Mouse (Mus musculus) kidney, embryonic 16.5 days (tissue): ENCODE measurements around the gene Abcc4. TPM values are rescaled to one million over a fixed set of nuclear protein-coding genes. Genes with fewer than 3 reads are reported as not detected.

Experiments used
- ATAC-seq: fragments of 200-750 bp; cut with Nextera tagmentation; 2 replicates; pipeline ENCODE4 v1.8.0; 2017; ENCODE audit warnings: moderate TSS enrichment; ENCODE audit not compliant: low FRiP score, low TSS enrichment
- H3K27ac ChIP-seq: fragments of 300-500 bp; sonication (generic); 2 replicates; pipeline ENCODE4 v1.5.1; 2014; ENCODE audit warnings: low read length
- H3K27me3 ChIP-seq: fragments of 300-500 bp; sonication (generic); 2 replicates; pipeline ENCODE4 v1.6.1; 2014; ENCODE audit warnings: low read length, control low read depth, mixed read lengths; ENCODE audit not compliant: insufficient read depth
- H3K36me3 ChIP-seq: fragments of 300-500 bp; sonication (generic); 2 replicates; pipeline ENCODE4 v1.6.1; 2014; ENCODE audit warnings: low read length, control low read depth, mixed read lengths; ENCODE audit not compliant: insufficient read depth
- H3K4me1 ChIP-seq: fragments of 300-500 bp; sonication (generic); 2 replicates; pipeline ENCODE4 v1.6.1; 2014; ENCODE audit warnings: low read length, control low read depth, mixed read lengths; ENCODE audit not compliant: insufficient read depth
- H3K4me2 ChIP-seq: fragments of 300-500 bp; sonication (generic); replicated peaks from 2 replicates; pipeline ENCODE4 v1.6.1; 2014; ENCODE audit warnings: low read depth, low read length
- H3K4me3 ChIP-seq: fragments of 300-500 bp; sonication (generic); 2 replicates; pipeline ENCODE4 v1.5.1; 2014; ENCODE audit warnings: mild to moderate bottlenecking, low read length
- H3K9ac ChIP-seq: fragments of 300-500 bp; sonication (generic); replicated peaks from 2 replicates; pipeline ENCODE4 v1.6.1; 2014; ENCODE audit warnings: low read length
- H3K9me3 ChIP-seq: fragments of 300-500 bp; sonication (generic); 2 replicates; pipeline ENCODE4 v1.6.1; 2016; ENCODE audit warnings: low read length, control low read depth
- WGBS: fragments of 180-500 bp; shearing (Covaris S2); extraction: QIAGEN DNeasy Blood & Tissue Kit; methylation state at CpG from one replicate; pipeline ENCODE4 v1.1.7; 2014; 5-methylcytosine and 5-hydroxymethylcytosine counted together
- polyA plus RNA-seq: library from polyadenylated mRNA; unstranded; fragments of >200 nt; fragmentation: Nextera tagmentation; extraction: Ambion mirVana; gene quantifications from 2 replicates; pipeline ENCODE4 v1.2.1, GENCODE M21; 2015

Abcc4 gene
- polyA plus RNA-seq, 1 experiment from 2014 or later, result 7.4 TPM

- Histone ChIP-seq H3K4me3 (no peak overlapping the region), H3K36me3 (no peaks in the 10 kb centered on the region), H3K9me3 (no peaks in the 10 kb centered on the region), H3K4me1 (peaks cover 33% of the 10 kb centered on the region), H3K4me2 (no peak overlapping the region), H3K27ac (peak overlapping the region; percentile 75), H3K27me3 (no peaks in the 10 kb centered on the region), H3K9ac (no peak overlapping the region)
- ATAC-seq, result no peak
- WGBS, result 68% methylated on average over 5 of the region's 5 CpGs
These were observed 17.4 kb downstream of the Abcc4 start for GRCm38 (mm10) chr14:118688643-118689042.

- ATAC-seq, result peak; percentile 32; the same call in 1 of the 2 replicates
- Histone ChIP-seq H3K9ac (peak overlapping the region; percentile 47), H3K4me1 (peaks cover 22% of the 10 kb centered on the region), H3K4me3 (peak overlapping the region; percentile 15; the same call in 1 of the 2 replicates), H3K27me3 (no peaks in the 10 kb centered on the region), H3K9me3 (no peaks in the 10 kb centered on the region), H3K36me3 (no peaks in the 10 kb centered on the region), H3K27ac (peak overlapping the region; percentile 61), H3K4me2 (peak overlapping the region; percentile 44)
- WGBS, result 58% methylated on average over 5 of the region's 5 CpGs
These were observed 19.2 kb downstream of the Abcc4 start for GRCm38 (mm10) chr14:118686861-118687260.

GRCm38 (mm10) chr14:118685572-118685971, 20.4 kb downstream of the Abcc4 start:
- Histone ChIP-seq H3K27ac (no peak overlapping the region), H3K27me3 (no peaks in the 10 kb centered on the region), H3K4me3 (no peak overlapping the region), H3K4me1 (peaks cover 23% of the 10 kb centered on the region), H3K4me2 (no peak overlapping the region), H3K36me3 (no peaks in the 10 kb centered on the region), H3K9ac (no peak overlapping the region), H3K9me3 (no peaks in the 10 kb centered on the region)
- ATAC-seq, result no peak
- 93% methylated on average over 6 of the region's 6 CpGs for WGBS

GRCm38 (mm10) chr14:118682339-118683034, 23.5 kb downstream of the Abcc4 start:
- Histone ChIP-seq H3K27me3 (no peaks in the 10 kb centered on the region), H3K4me3 (no peak overlapping the region), H3K36me3 (no peaks in the 10 kb centered on the region), H3K27ac (no peak overlapping the region), H3K9ac (no peak overlapping the region), H3K4me2 (no peak overlapping the region), H3K4me1 (peaks cover 18% of the 10 kb centered on the region), H3K9me3 (no peaks in the 10 kb centered on the region)
- WGBS, result 65% methylated on average over 10 of the region's 10 CpGs
- no peak for ATAC-seq

- Histone ChIP-seq H3K4me2 (no peak overlapping the region), H3K27ac (no peak overlapping the region), H3K4me3 (no peak overlapping the region), H3K9me3 (no peaks in the 10 kb centered on the region), H3K27me3 (no peaks in the 10 kb centered on the region), H3K36me3 (no peaks in the 10 kb centered on the region), H3K4me1 (peaks cover 29% of the 10 kb centered on the region), H3K9ac (0 out of 2 replicates have a peak overlapping the region, but pooled peaks have one; percentile 14)
- ATAC-seq, result no peak
- WGBS, result 27% methylated on average over 8 of the region's 8 CpGs
These were observed 24.9 kb downstream of the Abcc4 start for GRCm38 (mm10) chr14:118681087-118681486.

GRCm38 (mm10) chr14:118678279-118678985, 27.6 kb downstream of the Abcc4 start:
- WGBS, result 74% methylated on average over 9 of the region's 9 CpGs
- Histone ChIP-seq H3K27me3 (no peaks in the 10 kb centered on the region), H3K4me3 (no peak overlapping the region), H3K4me2 (no peak overlapping the region), H3K9me3 (no peaks in the 10 kb centered on the region), H3K36me3 (no peaks in the 10 kb centered on the region), H3K9ac (no peak overlapping the region), H3K4me1 (peaks cover 31% of the 10 kb centered on the region), H3K27ac (no peak overlapping the region)
- ATAC-seq, result no peak

GRCm38 (mm10) chr14:118676308-118676994, 29.6 kb downstream of the Abcc4 start:
- ATAC-seq, result peak; percentile 32; the same call in 1 of the 2 replicates
- Histone ChIP-seq H3K9me3 (no peaks in the 10 kb centered on the region), H3K27ac (no peak overlapping the region), H3K36me3 (no peaks in the 10 kb centered on the region), H3K4me1 (peaks cover 34% of the 10 kb centered on the region), H3K27me3 (no peaks in the 10 kb centered on the region), H3K4me2 (no peak overlapping the region), H3K9ac (no peak overlapping the region), H3K4me3 (no peak overlapping the region)
- WGBS, result 52% methylated on average over 13 of the region's 13 CpGs

GRCm38 (mm10) chr14:118674705-118675139, 31.3 kb downstream of the Abcc4 start:
- WGBS, result 77% methylated on average over 11 of the region's 11 CpGs
- Histone ChIP-seq H3K4me2 (no peak overlapping the region), H3K4me1 (peaks cover 29% of the 10 kb centered on the region), H3K9ac (no peak overlapping the region), H3K27ac (no peak overlapping the region), H3K4me3 (no peak overlapping the region), H3K9me3 (no peaks in the 10 kb centered on the region), H3K36me3 (no peaks in the 10 kb centered on the region), H3K27me3 (no peaks in the 10 kb centered on the region)
- no peak for ATAC-seq

- Histone ChIP-seq H3K9me3 (no peaks in the 10 kb centered on the region), H3K9ac (no peak overlapping the region), H3K4me2 (no peak overlapping the region), H3K36me3 (no peaks in the 10 kb centered on the region), H3K27ac (no peak overlapping the region), H3K27me3 (no peaks in the 10 kb centered on the region), H3K4me3 (no peak overlapping the region), H3K4me1 (peaks cover 29% of the 10 kb centered on the region)
- 81% methylated on average over 7 of the region's 7 CpGs for WGBS
- no peak for ATAC-seq
These were observed 31.8 kb downstream of the Abcc4 start for GRCm38 (mm10) chr14:118674224-118674623.
